Mouse (Mus musculus) monocyte, adult 5-6 weeks (primary cell): ENCODE measurements around the gene Atp8b5. TPM values are rescaled to one million over a fixed set of nuclear protein-coding genes. Genes with fewer than 3 reads are reported as not detected.

Source experiments
- total RNA-seq: library from RNA; stranded (forward); fragments of 200-1000, 200-491, 200-594 nt; gene quantifications from 3 replicates; pipeline ENCODE4 v1.2.3, GENCODE M21; 2017

Atp8b5 gene
- total RNA-seq, 1 experiment from 2014 or later, result 0.95 TPM

Other genes starting within 250 kb of the Atp8b5 start
- gene Pigo, start 241.3 kb upstream of the Atp8b5 start, total RNA-seq, result 3.6 to 7.5 TPM (median 7.3 TPM) in 3 replicates
- 60.2 to 116 TPM (median 66.7 TPM) in 3 replicates for gene Stoml2, start 235.4 kb upstream of the Atp8b5 start, total RNA-seq
- gene Fam214b, start 220.9 kb upstream of the Atp8b5 start, total RNA-seq, result 35.6 to 52.9 TPM (median 38.9 TPM) in 3 replicates
- 0.78 to 3.3 TPM (median 1.7 TPM) in 3 replicates for gene Unc13b, start 208.2 kb upstream of the Atp8b5 start, total RNA-seq
- 0.43 to 7.6 TPM in 2 of 3 replicates, not detected in the other for gene Rusc2, start 114.8 kb downstream of the Atp8b5 start, total RNA-seq
- 1.1 to 2.8 TPM in 2 of 3 replicates, not detected in the other for gene Fam166b, start 162.0 kb downstream of the Atp8b5 start, total RNA-seq
- gene Tesk1, start 174.8 kb downstream of the Atp8b5 start, total RNA-seq, result 12.8 to 21.7 TPM (median 12.9 TPM) in 3 replicates
- 76.6 to 146 TPM (median 108 TPM) in 3 replicates for gene Cd72, start 187.5 kb downstream of the Atp8b5 start, total RNA-seq
- 0.49 to 5.0 TPM (median 0.64 TPM) in 3 replicates for gene Sit1, start 216.6 kb downstream of the Atp8b5 start, total RNA-seq
- 21.2 to 29.5 TPM (median 29.3 TPM) in 3 replicates for gene Ccdc107, start 225.7 kb downstream of the Atp8b5 start, total RNA-seq
- gene Arhgef39, start 232.5 kb downstream of the Atp8b5 start, total RNA-seq, result 0.97 to 3.4 TPM (median 2.1 TPM) in 3 replicates
- gene Car9, start 239.8 kb downstream of the Atp8b5 start, total RNA-seq, result 0.75 to 1.7 TPM (median 1.0 TPM) in 3 replicates